In the genomic region with DNA sequence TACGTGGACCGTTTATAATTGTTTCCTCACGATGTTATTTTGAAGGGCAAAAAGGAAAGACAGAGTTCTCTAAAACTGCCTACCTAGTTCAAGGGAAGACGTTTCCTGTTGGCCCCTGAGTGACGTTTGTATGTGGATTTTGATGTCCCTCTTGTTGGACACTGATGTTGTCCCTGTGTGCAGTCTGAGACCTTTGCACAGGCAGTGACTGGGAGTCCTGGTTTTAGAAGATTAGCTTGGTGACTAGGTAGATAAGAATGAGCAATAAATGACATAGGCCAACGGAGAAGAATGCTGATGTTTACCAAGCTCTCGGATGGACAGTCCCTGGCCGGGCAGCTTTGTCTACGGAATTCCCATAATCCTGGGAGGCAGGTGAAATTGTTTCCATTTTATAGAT, we compare ENCODE assay signal across 28 mouse cellular contexts. TPM values are rescaled to one million over a fixed set of nuclear protein-coding genes. Genes with fewer than 3 reads are reported as not detected.
DNase-seq lines count a peak whose midpoint lies in the region; ATAC-seq and TF ChIP-seq lines count a peak whose summit lies in the region.
"Had no signal": no experiment of that assay in that cellular context is flagged by ENCODE, and none has a peak within 500 bp of the region (broad histone marks: within the 10 kb centered on the region; RNA-seq: fewer than 3 reads in every experiment).

No protein-coding gene starts in this region.

- H3K9ac ChIP-seq in midbrain, postnatal 0 days (replicated peaks; ENCODE audit: low read length, poor library complexity, severe bottlenecking) = no peak overlapping the region
- no peak overlapping the region for H3K9ac ChIP-seq in midbrain, embryonic 11.5 days (ENCODE audit: low read length)
- no peak overlapping the region for H3K9ac ChIP-seq in liver, embryonic 16.5 days (ENCODE audit: low read depth, low read length)
- no peak overlapping the region for H3K9ac ChIP-seq in forebrain, postnatal 0 days
- H3K9ac ChIP-seq: embryonic facial prominence, embryonic 12.5 days; hindbrain, embryonic 12.5 days; limb, embryonic 13.5 days; lung, embryonic 14.5 days; stomach, embryonic 15.5 days had no signal

- peaks cover 2% of the 10 kb centered on the region for H3K36me3 ChIP-seq in erythroblast, embryonic 14.5 days (ENCODE audit: control insufficient read depth)
- no peaks in the 10 kb centered on the region for H3K36me3 ChIP-seq in midbrain, postnatal 0 days (ENCODE audit: insufficient read depth, low read length)
- no peaks in the 10 kb centered on the region for H3K36me3 ChIP-seq in midbrain, embryonic 11.5 days (ENCODE audit: control insufficient read depth, insufficient read depth, low read length)
- no peaks in the 10 kb centered on the region for H3K36me3 ChIP-seq in liver, embryonic 16.5 days (ENCODE audit: control insufficient read depth, insufficient read depth)
- H3K36me3 ChIP-seq in forebrain, postnatal 0 days (ENCODE audit: insufficient read depth) = no peaks in the 10 kb centered on the region
- H3K36me3 ChIP-seq: embryonic facial prominence, embryonic 12.5 days; heart, embryonic 13.5 days; hindbrain, embryonic 12.5 days; limb, embryonic 13.5 days; neural tube, embryonic 13.5 days; stomach, embryonic 15.5 days had no signal

- no peaks in the 10 kb centered on the region; the same call in 1 of the 2 replicates for H3K27me3 ChIP-seq in erythroblast, embryonic 14.5 days (ENCODE audit: control insufficient read depth)
- H3K27me3 ChIP-seq in midbrain, postnatal 0 days (ENCODE audit: insufficient read depth, low read length) = no peaks in the 10 kb centered on the region
- H3K27me3 ChIP-seq in midbrain, embryonic 11.5 days (ENCODE audit: control insufficient read depth, insufficient read depth, low read length) = peaks cover 18% of the 10 kb centered on the region
- no peaks in the 10 kb centered on the region for H3K27me3 ChIP-seq in liver, embryonic 16.5 days (ENCODE audit: control insufficient read depth, insufficient read depth, low read depth, low read length)
- H3K27me3 ChIP-seq in forebrain, postnatal 0 days (ENCODE audit: insufficient read depth, low read length) = no peaks in the 10 kb centered on the region

- no peak for DNase-seq in midbrain, postnatal 0 days (ENCODE audit: low spot score)
- no peak for DNase-seq in midbrain, embryonic 11.5 days (ENCODE audit: low spot score, missing footprints)
- DNase-seq in kidney, adult 18-20 months = no peak
- no peak for DNase-seq in forebrain, postnatal 0 days
- DNase-seq: adrenal gland, postnatal 36 days; cerebellum, adult 11-12 months; cerebellum, postnatal 14 days; heart, postnatal 14 days; kidney, adult 9 months; kidney, postnatal 25 days; layer of hippocampus, postnatal 36 days; lung, embryonic 14.5 days; midbrain, embryonic 14.5 days; right cerebral cortex, postnatal 4 days; thymus, postnatal 25 days had no signal

- peak overlapping the region; percentile 75 for H3K4me3 ChIP-seq in erythroblast, embryonic 14.5 days (replicated peaks)
- no peak overlapping the region for H3K4me3 ChIP-seq in midbrain, postnatal 0 days (ENCODE audit: low read depth, low read length)
- H3K4me3 ChIP-seq in midbrain, embryonic 11.5 days (ENCODE audit: low read depth, low read length) = no peak overlapping the region
- H3K4me3 ChIP-seq in liver, embryonic 16.5 days (ENCODE audit: low read depth, low read length) = no peak overlapping the region
- no peak overlapping the region for H3K4me3 ChIP-seq in forebrain, postnatal 0 days (ENCODE audit: low read depth, low read length)
- H3K4me3 ChIP-seq: embryonic facial prominence, embryonic 12.5 days; layer of hippocampus, adult 2 months; myocyte; stomach, embryonic 15.5 days had no signal

- H3K4me1 ChIP-seq in erythroblast, embryonic 14.5 days (ENCODE audit: control insufficient read depth) = peaks cover 94% of the 10 kb centered on the region
- H3K4me1 ChIP-seq in midbrain, postnatal 0 days (ENCODE audit: insufficient read depth, low read length) = peaks cover 23% of the 10 kb centered on the region
- peaks cover 20% of the 10 kb centered on the region for H3K4me1 ChIP-seq in midbrain, embryonic 11.5 days (ENCODE audit: control insufficient read depth, insufficient read depth, low read length)
- peaks cover 60% of the 10 kb centered on the region for H3K4me1 ChIP-seq in liver, embryonic 16.5 days (ENCODE audit: control insufficient read depth, low read depth, low read length)
- H3K4me1 ChIP-seq in forebrain, postnatal 0 days (ENCODE audit: insufficient read depth) = peaks cover 26% of the 10 kb centered on the region

- no peak overlapping the region for H3K4me2 ChIP-seq in midbrain, postnatal 0 days (ENCODE audit: low read depth, low read length, poor library complexity, severe bottlenecking)
- no peak overlapping the region for H3K4me2 ChIP-seq in midbrain, embryonic 11.5 days
- H3K4me2 ChIP-seq in liver, embryonic 16.5 days (ENCODE audit: low read depth, low read length) = no peak overlapping the region; the same call in 1 of the 2 replicates
- H3K4me2 ChIP-seq in forebrain, postnatal 0 days (ENCODE audit: low read depth) = no peak overlapping the region
- H3K4me2 ChIP-seq: lung, embryonic 14.5 days had no signal

- TF ChIP-seq CTCF in midbrain, postnatal 0 days (IDR thresholded peaks at IDR 0.05) = no peak
- TF ChIP-seq CTCF in forebrain, postnatal 0 days (IDR thresholded peaks at IDR 0.05; ENCODE audit: low read depth) = no peak

- ATAC-seq in erythroblast, adult 5-6 weeks (replicated peaks; ENCODE audit: low FRiP score, poor library complexity, severe bottlenecking) = no peak
- ATAC-seq in midbrain, postnatal 0 days (ENCODE audit: low FRiP score) = no peak
- no peak for ATAC-seq in midbrain, embryonic 11.5 days (ENCODE audit: low FRiP score)
- ATAC-seq in liver, embryonic 16.5 days (ENCODE audit: low read depth) = no peak
- ATAC-seq in forebrain, postnatal 0 days = no peak

- H3K27ac ChIP-seq in midbrain, postnatal 0 days (ENCODE audit: low read depth, low read length) = 0 out of 2 replicates have a peak overlapping the region, but pooled peaks have one; percentile 88
- no peak overlapping the region for H3K27ac ChIP-seq in midbrain, embryonic 11.5 days (ENCODE audit: low read depth, low read length)
- peak overlapping the region; percentile 68 for H3K27ac ChIP-seq in liver, embryonic 16.5 days (ENCODE audit: low read length)
- no peak overlapping the region for H3K27ac ChIP-seq in forebrain, postnatal 0 days (ENCODE audit: low read depth, low read length)
- H3K27ac ChIP-seq: embryonic facial prominence, embryonic 12.5 days; heart, embryonic 13.5 days; limb, embryonic 13.5 days; stomach, embryonic 15.5 days had no signal

- H3K9me3 ChIP-seq in erythroblast, embryonic 14.5 days (ENCODE audit: control insufficient read depth, low read length) = no peaks in the 10 kb centered on the region
- H3K9me3 ChIP-seq in midbrain, postnatal 0 days (ENCODE audit: low read length) = no peaks in the 10 kb centered on the region
- H3K9me3 ChIP-seq in midbrain, embryonic 11.5 days (ENCODE audit: control insufficient read depth, low read length) = no peaks in the 10 kb centered on the region
- no peaks in the 10 kb centered on the region for H3K9me3 ChIP-seq in liver, embryonic 16.5 days (replicated peaks; ENCODE audit: control insufficient read depth, low read length)
- H3K9me3 ChIP-seq in forebrain, postnatal 0 days (ENCODE audit: low read length) = no peaks in the 10 kb centered on the region
- H3K9me3 ChIP-seq: embryonic facial prominence, embryonic 12.5 days; heart, embryonic 13.5 days; hindbrain, embryonic 12.5 days; limb, embryonic 13.5 days; neural tube, embryonic 13.5 days; stomach, embryonic 15.5 days had no signal

- 81% methylated on average over 9 of the region's 9 CpGs for WGBS in midbrain, postnatal 0 days
- WGBS in midbrain, embryonic 11.5 days = 81% methylated on average over 9 of the region's 9 CpGs
- WGBS in liver, embryonic 16.5 days (ENCODE audit: insufficient replicate concordance) = 34% methylated on average over 9 of the region's 9 CpGs
- WGBS in forebrain, postnatal 0 days = 80% methylated on average over 9 of the region's 9 CpGs

RNA-seq across cellular contexts. Expression of a gene that starts 1.2 kb away (rescaled TPM):
- 0.42 and 0.64 TPM in 2 replicates for polyA plus RNA-seq in erythroblast, embryonic 14.5 days (2012)
- total RNA-seq in erythroblast, adult 5-6 weeks (2015; ENCODE audit: low replicate concordance) = not detected in 2 replicates
- total RNA-seq in erythroblast, adult 5-6 weeks (2017; ENCODE audit: low replicate concordance) = 0.77 TPM in 1 of 2 replicates, not detected in the other
- total RNA-seq in midbrain, postnatal 0 days (2014; rRNA removed) = 107 and 120 TPM in 2 replicates
- 65.5 and 66.1 TPM in 2 replicates for polyA plus RNA-seq in midbrain, postnatal 0 days (2015; fragmentation: Nextera tagmentation; extraction: Ambion mirVana)
- 1.2 and 1.4 TPM in 2 replicates for polyA plus RNA-seq in midbrain, embryonic 11.5 days (2014; fragmentation: Nextera tagmentation; extraction: Ambion mirVana)
- 0.14 and 0.30 TPM in 2 replicates for polyA plus RNA-seq in liver, embryonic 16.5 days (2015; fragmentation: Nextera tagmentation; extraction: Ambion mirVana)
- total RNA-seq in forebrain, postnatal 0 days (2014; rRNA removed) = 71.4 and 84.4 TPM in 2 replicates
- 39.6 and 61.9 TPM in 2 replicates for polyA plus RNA-seq in forebrain, postnatal 0 days (2015; fragmentation: Nextera tagmentation; extraction: Ambion mirVana)
- total RNA-seq: gastrocnemius, adult 8-10 months; megakaryocyte, adult 5-6 weeks had no signal

RNA-seq across cellular contexts. Expression of a gene that starts 41.9 kb away (rescaled TPM):
- polyA plus RNA-seq in erythroblast, embryonic 14.5 days (2012) = 0.01 TPM in 1 of 2 replicates, not detected in the other
- total RNA-seq in erythroblast, adult 5-6 weeks (2015; ENCODE audit: low replicate concordance) = 0.19 TPM in 1 of 2 replicates, not detected in the other
- 0.14 TPM in 1 of 2 replicates, not detected in the other for total RNA-seq in erythroblast, adult 5-6 weeks (2017; ENCODE audit: low replicate concordance)
- total RNA-seq in midbrain, postnatal 0 days (2014; rRNA removed) = 0.22 TPM in 1 of 2 replicates, not detected in the other
- polyA plus RNA-seq in midbrain, postnatal 0 days (2015; fragmentation: Nextera tagmentation; extraction: Ambion mirVana) = 0.04 TPM in 1 of 2 replicates, not detected in the other
- not detected in 2 replicates for polyA plus RNA-seq in midbrain, embryonic 11.5 days (2014; fragmentation: Nextera tagmentation; extraction: Ambion mirVana)
- 0.02 and 0.06 TPM in 2 replicates for polyA plus RNA-seq in liver, embryonic 16.5 days (2015; fragmentation: Nextera tagmentation; extraction: Ambion mirVana)
- 1.1 and 2.0 TPM in 2 replicates for total RNA-seq in forebrain, postnatal 0 days (2014; rRNA removed)
- polyA plus RNA-seq in forebrain, postnatal 0 days (2015; fragmentation: Nextera tagmentation; extraction: Ambion mirVana) = 0.62 and 0.64 TPM in 2 replicates
- total RNA-seq: gastrocnemius, adult 8-10 months had no signal
- polyA plus RNA-seq: embryonic facial prominence, embryonic 12.5 days; hindbrain, embryonic 12.5 days; lung, embryonic 14.5 days; midbrain, embryonic 14.5 days; neural tube, embryonic 13.5 days had no signal

Comparison
In these comparisons a context has a peak if more than half of its experiments do, and no peak if none do; other contexts are left out.
1. H3K27ac ChIP-seq: peak in midbrain, postnatal 0 days (single experiment) and liver, embryonic 16.5 days (single experiment); none in midbrain, embryonic 11.5 days (single experiment) and forebrain, postnatal 0 days (single experiment).
2. RNA of a gene that starts 1.2 kb away (polyA plus RNA-seq): 65.5 to 66.1 TPM in midbrain, postnatal 0 days and 39.6 to 61.9 TPM in forebrain, postnatal 0 days; 1.2 to 1.4 TPM in midbrain, embryonic 11.5 days, 0.42 to 0.64 TPM in erythroblast, embryonic 14.5 days and 0.14 to 0.30 TPM in liver, embryonic 16.5 days; every median in the first group is over 10 times any median in the second.